Mouse (Mus musculus): ENCODE data around the gene Adck1.

- TF ChIP-seq POLR2A (IDR thresholded peaks at IDR 0.05; ENCODE audit: insufficient read length, low read depth) (no peak), TCF3 (IDR thresholded peaks at IDR 0.05; ENCODE audit: insufficient read length, low read depth) (no peak), SRF (IDR thresholded peaks at IDR 0.05; ENCODE audit: control insufficient read depth, insufficient read length, low read depth) (no peak), MAX (IDR thresholded peaks at IDR 0.05; ENCODE audit: low read depth) (no peak), TCF12 (IDR thresholded peaks at IDR 0.05; ENCODE audit: insufficient read depth, poor library complexity, severe bottlenecking) (no peak), E2F4 (IDR thresholded peaks at IDR 0.05; ENCODE audit: insufficient read depth) (no peak), POLR2AphosphoS2 (IDR thresholded peaks at IDR 0.05; ENCODE audit: insufficient read length, low read depth) (no peak), USF1 (IDR thresholded peaks at IDR 0.05; ENCODE audit: low read depth) (no peak), CEBPB (IDR thresholded peaks at IDR 0.05; ENCODE audit: insufficient read depth, poor library complexity, severe bottlenecking) (no peak)
Observed at GRCm38 (mm10) chr12:88361120-88361445, 729 bp downstream of the Adck1 start.
